Mouse (Mus musculus): ENCODE data around the gene H2afx. TPM values are rescaled to one million over a fixed set of nuclear protein-coding genes. Genes with fewer than 3 reads are reported as not detected.

The H2afx gene
- 78.7 and 93.6 TPM in 2 replicates for polyA plus RNA-seq (2015; fragmentation: Nextera tagmentation; extraction: Ambion mirVana)

DNA sequence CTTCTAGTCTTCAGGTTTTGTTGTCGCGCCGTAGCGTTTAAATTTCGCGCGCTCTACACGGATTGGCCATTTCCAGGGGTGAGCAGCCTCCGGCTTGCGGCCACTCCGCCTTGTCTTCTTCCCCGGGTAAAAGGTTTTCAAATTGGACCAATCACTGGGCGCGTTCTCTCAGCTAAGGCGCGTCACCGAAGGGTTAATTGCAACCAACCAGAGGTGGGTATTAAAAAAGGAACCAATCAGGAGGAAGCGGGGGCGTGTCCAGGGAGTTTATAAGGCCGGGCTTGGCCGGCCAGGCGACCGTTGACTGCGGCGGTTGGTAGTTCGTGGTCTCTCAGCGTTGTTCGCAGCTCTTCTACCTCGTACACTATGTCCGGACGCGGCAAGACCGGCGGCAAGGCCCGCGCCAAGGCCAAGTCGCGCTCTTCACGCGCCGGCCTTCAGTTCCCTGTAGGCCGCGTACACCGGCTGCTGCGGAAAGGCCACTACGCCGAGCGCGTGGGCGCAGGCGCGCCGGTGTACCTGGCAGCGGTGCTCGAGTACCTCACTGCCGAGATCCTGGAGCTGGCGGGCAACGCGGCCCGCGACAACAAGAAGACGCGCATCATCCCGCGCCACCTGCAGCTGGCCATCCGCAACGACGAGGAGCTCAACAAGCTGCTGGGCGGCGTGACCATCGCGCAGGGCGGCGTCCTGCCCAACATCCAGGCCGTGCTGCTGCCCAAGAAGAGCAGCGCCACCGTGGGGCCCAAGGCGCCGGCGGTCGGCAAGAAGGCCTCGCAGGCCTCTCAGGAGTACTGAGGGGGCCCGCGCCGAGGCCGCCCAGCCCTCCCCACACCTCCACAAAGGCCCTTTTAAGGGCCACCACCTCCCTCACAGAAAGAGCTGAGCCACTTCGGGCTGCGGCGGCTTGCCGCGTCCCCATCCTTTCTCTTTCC, at the start of gene H2afx:
Gene H2afx, plus strand, starts transcription at position 299 of the 935 bp plus-strand sequence.
- Histone ChIP-seq H3K9ac (ENCODE audit: low read length) (peak within 1 kb of the TSS; percentile 91), H3K36me3 (ENCODE audit: control insufficient read depth, insufficient read depth, low read length) (peaks cover 24% of the 10 kb centered on the region; the same call in 1 of the 2 replicates), H3K9me3 (ENCODE audit: control insufficient read depth, low read length) (no peaks in the 10 kb centered on the region), H3K4me1 (replicated peaks; ENCODE audit: control insufficient read depth, insufficient read depth) (no peaks in the 10 kb centered on the region), H3K4me2 (replicated peaks; ENCODE audit: low read depth) (peak within 1 kb of the TSS; percentile 94), H3K4me3 (ENCODE audit: low read depth, low read length) (peak within 1 kb of the TSS; percentile 78), H3K27me3 (ENCODE audit: control insufficient read depth, insufficient read depth, low read length) (no peaks in the 10 kb centered on the region), H3K27ac (replicated peaks) (peak within 1 kb of the TSS; percentile 92)
- ATAC-seq (ENCODE audit: low FRiP score, low TSS enrichment) (peak; percentile 95), DNase-seq (ENCODE audit: low spot score) (peak; percentile 98)
- under 1% methylated on average over 68 of the region's 91 CpGs for WGBS
- TF ChIP-seq EP300 (optimal IDR thresholded peaks at IDR 0.05) (peak; percentile 54), CTCF (IDR thresholded peaks at IDR 0.05; ENCODE audit: low read depth) (peak; percentile 75)

DNA sequence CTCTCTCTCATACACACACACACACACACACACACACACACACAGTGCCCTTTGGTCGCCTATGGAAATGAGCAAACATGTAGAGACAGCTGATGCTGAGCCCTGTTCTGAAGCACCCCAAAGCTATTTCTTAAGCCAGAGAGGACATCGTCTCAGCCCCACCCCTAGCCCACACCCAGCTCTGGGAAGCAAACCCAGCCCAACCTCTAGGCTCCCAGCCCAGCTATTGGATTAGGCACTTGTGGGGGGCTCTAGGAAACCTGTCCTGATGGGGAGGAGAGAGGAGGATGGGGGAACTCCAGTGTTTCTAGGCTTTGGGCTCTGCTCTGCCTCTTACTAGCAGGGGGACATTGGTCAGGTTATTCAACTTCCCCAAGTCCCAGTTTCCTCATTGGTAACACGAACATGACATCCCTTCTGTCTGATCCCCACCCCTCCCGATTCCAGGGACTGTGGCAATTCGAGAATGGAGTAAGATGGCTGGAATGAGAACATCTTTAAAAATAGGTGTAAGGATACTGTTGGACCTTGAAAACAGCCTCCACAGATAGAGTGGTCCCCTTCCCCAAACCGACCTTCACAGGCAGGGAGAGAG, 48.1 kb upstream of the H2afx start:
- Histone ChIP-seq H3K4me2 (replicated peaks; ENCODE audit: low read depth) (no peak overlapping the region; the same call in 1 of the 2 replicates), H3K9ac (ENCODE audit: low read length) (no peak overlapping the region), H3K4me1 (replicated peaks; ENCODE audit: control insufficient read depth, insufficient read depth) (no peaks in the 10 kb centered on the region), H3K36me3 (ENCODE audit: control insufficient read depth, insufficient read depth, low read length) (peaks cover 4% of the 10 kb centered on the region; the same call in 1 of the 2 replicates), H3K27me3 (ENCODE audit: control insufficient read depth, insufficient read depth, low read length) (no peaks in the 10 kb centered on the region), H3K9me3 (ENCODE audit: control insufficient read depth, low read length) (no peaks in the 10 kb centered on the region), H3K27ac (replicated peaks) (no peak overlapping the region), H3K4me3 (ENCODE audit: low read depth, low read length) (no peak overlapping the region)
- WGBS: 21% methylated on average over 6 of the region's 6 CpGs
- ATAC-seq (ENCODE audit: low FRiP score, low TSS enrichment) (no peak), DNase-seq (ENCODE audit: low spot score) (no peak)
- no peak for TF ChIP-seq EP300 (optimal IDR thresholded peaks at IDR 0.05)
- no peak for TF ChIP-seq CTCF (IDR thresholded peaks at IDR 0.05; ENCODE audit: low read depth)

DNA sequence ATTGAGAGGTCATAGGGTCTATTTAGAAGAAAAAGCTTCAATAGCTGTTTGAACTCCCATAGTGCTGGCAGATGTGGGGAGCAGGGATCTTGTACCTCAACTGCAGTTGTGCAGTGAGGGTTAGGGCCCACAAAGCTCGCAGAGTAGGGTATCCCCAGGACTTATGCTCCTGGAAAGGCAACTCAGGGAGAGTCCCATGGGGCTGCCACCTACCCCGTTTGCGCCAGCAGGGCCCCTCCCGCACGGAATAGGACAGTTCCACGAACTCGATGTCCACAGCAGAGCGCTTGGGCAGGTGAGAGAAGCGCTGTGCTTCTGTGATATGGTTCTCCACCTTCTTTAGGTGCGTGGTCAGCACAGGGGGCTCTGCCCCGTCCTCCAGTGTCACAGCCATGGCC, 47.5 kb upstream of the H2afx start:
- Histone ChIP-seq H3K9ac (ENCODE audit: low read length) (peak overlapping the region; percentile 63), H3K36me3 (ENCODE audit: control insufficient read depth, insufficient read depth, low read length) (peaks cover 4% of the 10 kb centered on the region; the same call in 1 of the 2 replicates), H3K27ac (replicated peaks) (no peak overlapping the region), H3K9me3 (ENCODE audit: control insufficient read depth, low read length) (no peaks in the 10 kb centered on the region), H3K4me1 (replicated peaks; ENCODE audit: control insufficient read depth, insufficient read depth) (no peaks in the 10 kb centered on the region), H3K4me2 (replicated peaks; ENCODE audit: low read depth) (peak overlapping the region; percentile 83), H3K27me3 (ENCODE audit: control insufficient read depth, insufficient read depth, low read length) (no peaks in the 10 kb centered on the region), H3K4me3 (ENCODE audit: low read depth, low read length) (peak overlapping the region; percentile 61)
- 16% methylated on average over 11 of the region's 11 CpGs for WGBS
- no peak for DNase-seq (ENCODE audit: low spot score)
- TF ChIP-seq CTCF (IDR thresholded peaks at IDR 0.05; ENCODE audit: low read depth) (no peak), EP300 (optimal IDR thresholded peaks at IDR 0.05) (no peak)
- 0 out of 2 replicates have a peak, but pooled peaks have one; percentile 10 for ATAC-seq (ENCODE audit: low FRiP score, low TSS enrichment)

DNA sequence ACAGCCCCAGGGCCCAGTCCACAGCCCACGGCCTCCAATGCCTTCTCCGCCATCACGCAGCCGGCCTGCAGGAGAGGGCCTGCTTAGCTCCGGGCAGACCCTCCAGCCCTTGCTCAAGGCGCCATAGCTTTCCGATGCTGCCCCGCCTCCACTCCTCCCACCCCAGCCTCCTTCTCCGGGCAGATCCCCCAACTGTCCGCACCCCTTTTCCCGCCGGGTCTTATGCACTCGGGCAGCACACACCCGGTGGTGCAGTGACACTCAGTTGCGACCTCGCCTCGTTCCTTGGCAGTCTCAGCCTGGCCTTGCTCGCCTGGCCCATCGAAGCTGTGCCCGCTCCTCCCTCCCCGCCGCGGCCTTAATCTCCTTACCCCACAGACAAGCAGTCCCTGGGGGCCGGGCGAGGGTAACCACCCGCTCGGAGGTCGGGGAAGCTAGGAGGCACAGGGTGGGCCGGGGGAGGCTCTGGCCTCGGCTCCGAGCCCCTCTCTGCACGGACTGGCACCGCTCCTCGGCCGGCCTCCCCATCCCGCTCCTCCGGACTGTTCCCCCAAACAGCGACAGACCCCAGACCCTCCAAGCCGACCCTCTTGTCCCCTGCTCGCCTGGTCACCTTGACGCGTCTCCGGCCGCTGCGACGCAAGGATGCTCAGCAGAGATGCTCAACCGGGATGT, 47.0 kb upstream of the H2afx start:
- no peak overlapping the region for H3K27ac ChIP-seq (replicated peaks)
- 1% methylated on average over 44 of the region's 47 CpGs for WGBS
- H3K4me3 ChIP-seq (ENCODE audit: low read depth, low read length): peak overlapping the region; percentile 61
- peaks cover 4% of the 10 kb centered on the region; the same call in 1 of the 2 replicates for H3K36me3 ChIP-seq (ENCODE audit: control insufficient read depth, insufficient read depth, low read length)
- peak; percentile 35; the same call in 1 of the 2 replicates for ATAC-seq (ENCODE audit: low FRiP score, low TSS enrichment)
- H3K27me3 ChIP-seq (ENCODE audit: control insufficient read depth, insufficient read depth, low read length): no peaks in the 10 kb centered on the region
- peak overlapping the region; percentile 63 for H3K9ac ChIP-seq (ENCODE audit: low read length)
- peak; percentile 50 for DNase-seq (ENCODE audit: low spot score)
- peak overlapping the region; percentile 83 for H3K4me2 ChIP-seq (replicated peaks; ENCODE audit: low read depth)
- no peaks in the 10 kb centered on the region for H3K9me3 ChIP-seq (ENCODE audit: control insufficient read depth, low read length)
- H3K4me1 ChIP-seq (replicated peaks; ENCODE audit: control insufficient read depth, insufficient read depth): no peaks in the 10 kb centered on the region
- TF ChIP-seq CTCF (IDR thresholded peaks at IDR 0.05; ENCODE audit: low read depth): no peak
- TF ChIP-seq EP300 (optimal IDR thresholded peaks at IDR 0.05): no peak

DNA sequence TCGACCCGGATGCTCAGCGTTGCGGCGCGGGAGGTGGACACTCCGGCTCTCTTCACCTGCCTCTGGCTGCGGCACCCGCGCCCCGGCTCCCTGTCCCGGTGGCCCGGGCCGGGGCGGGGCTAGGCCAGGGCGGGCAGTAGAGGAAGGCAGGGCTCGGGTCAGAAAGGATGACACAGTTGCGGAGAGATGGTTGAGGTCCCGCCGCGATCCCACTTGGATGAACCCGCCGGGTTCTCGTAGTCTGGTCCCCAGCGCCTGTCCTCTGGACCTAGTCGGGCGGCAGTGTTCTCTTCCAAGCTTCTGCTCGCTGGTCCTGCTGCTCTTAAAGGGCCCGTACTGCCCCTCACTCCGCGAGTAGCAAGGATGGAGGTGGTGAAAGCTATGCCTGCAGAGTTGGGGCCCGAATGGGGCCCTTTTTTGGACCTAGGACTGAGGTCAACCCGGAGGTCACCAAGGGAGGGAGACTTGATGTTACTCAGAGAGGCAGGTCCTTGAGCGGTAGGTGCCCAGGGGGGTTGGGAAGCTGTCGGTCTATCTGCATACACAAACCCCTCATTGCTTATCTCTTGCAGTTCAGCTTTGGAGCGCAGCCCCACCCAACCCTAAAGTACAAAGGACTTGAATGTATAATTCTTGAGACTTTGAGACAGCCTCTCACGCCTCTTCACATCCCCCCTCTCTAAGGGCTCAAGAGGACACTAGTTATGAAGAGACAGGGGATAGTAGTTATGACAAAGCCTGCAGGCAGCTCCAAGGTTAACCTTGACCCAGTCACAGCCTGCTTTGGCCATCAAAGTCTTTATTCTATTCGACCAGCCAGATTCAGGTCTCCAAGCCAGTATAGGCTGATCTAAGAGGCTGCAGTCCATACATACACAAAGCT, 46.2 kb upstream of the H2afx start, which contains the start of gene Abcg4:
Gene Abcg4, minus strand, starts transcription at position 540 of the 883 bp plus-strand sequence.
- Histone ChIP-seq H3K9me3 (ENCODE audit: control insufficient read depth, low read length) (no peaks in the 10 kb centered on the region), H3K4me2 (replicated peaks; ENCODE audit: low read depth) (peak within 1 kb of the TSS; percentile 83), H3K27ac (replicated peaks) (0 out of 2 replicates have a peak within 1 kb of the TSS, but pooled peaks have one; percentile 18), H3K4me3 (ENCODE audit: low read depth, low read length) (peak within 1 kb of the TSS; percentile 61), H3K36me3 (ENCODE audit: control insufficient read depth, insufficient read depth, low read length) (peaks cover 4% of the 10 kb centered on the region; the same call in 1 of the 2 replicates), H3K4me1 (replicated peaks; ENCODE audit: control insufficient read depth, insufficient read depth) (no peaks in the 10 kb centered on the region), H3K27me3 (ENCODE audit: control insufficient read depth, insufficient read depth, low read length) (no peaks in the 10 kb centered on the region), H3K9ac (ENCODE audit: low read length) (peak within 1 kb of the TSS; percentile 63)
- ATAC-seq (ENCODE audit: low FRiP score, low TSS enrichment): peak; percentile 38
- DNase-seq (ENCODE audit: low spot score): peak; percentile 35
- TF ChIP-seq CTCF (IDR thresholded peaks at IDR 0.05; ENCODE audit: low read depth) (no peak), EP300 (optimal IDR thresholded peaks at IDR 0.05) (no peak)
- WGBS: 1% methylated on average over 38 of the region's 38 CpGs

All from stomach, postnatal 0 days (tissue).